Mouse (Mus musculus) C2C12 (cell line): ENCODE results near the gene Nsun7. TPM values are rescaled to one million over a fixed set of nuclear protein-coding genes. Genes with fewer than 3 reads are reported as not detected.

Experiments used
- H3K27me3 ChIP-seq: one replicate; pipeline ENCODE4 v1.6.1; 2011; ENCODE audit not compliant: control insufficient read depth, insufficient read depth, insufficient read length
- H3K36me3 ChIP-seq: one replicate; pipeline ENCODE4 v1.6.1; 2011; ENCODE audit not compliant: control insufficient read depth, insufficient read depth
- H3K4me3 ChIP-seq: one replicate; pipeline ENCODE4 v1.5.1; 2011; ENCODE audit warnings: mild to moderate bottlenecking, control low read depth; ENCODE audit not compliant: poor library complexity, insufficient read depth, severe bottlenecking
- H3K79me2 ChIP-seq: one replicate; pipeline ENCODE4 v1.6.1; 2011; ENCODE audit not compliant: control insufficient read depth, insufficient read depth
- H3K79me3 ChIP-seq: one replicate; pipeline ENCODE4 v1.6.1; 2011; ENCODE audit warnings: low read depth, control low read depth
- H3ac ChIP-seq: one replicate; pipeline ENCODE3; 2011; ENCODE audit warnings: low read depth; ENCODE audit not compliant: control insufficient read depth, insufficient read length
- CEBPB ChIP-seq: IDR thresholded peaks from one replicate; pipeline ENCODE4 v1.6.1; 2011; ENCODE audit warnings: low read depth, mild to moderate bottlenecking, control low read depth, moderate library complexity
- CTCF ChIP-seq: IDR thresholded peaks from one replicate; pipeline ENCODE4 v1.5.1; 2011; ENCODE audit not compliant: control insufficient read depth, insufficient read depth, insufficient read length
- FOSL1 ChIP-seq: IDR thresholded peaks from one replicate; pipeline ENCODE4 v1.8.0; 2011; ENCODE audit warnings: mild to moderate bottlenecking, low read length; ENCODE audit not compliant: poor library complexity, insufficient read depth, severe bottlenecking
- MAX ChIP-seq: IDR thresholded peaks from one replicate; pipeline ENCODE4 v1.6.1; 2011; ENCODE audit warnings: mild to moderate bottlenecking, control low read depth
- MYOD1 ChIP-seq: IDR thresholded peaks from one replicate; pipeline ENCODE4 v1.6.1; 2011; ENCODE audit warnings: low read depth; ENCODE audit not compliant: control insufficient read depth, insufficient read length
- MYOG ChIP-seq: IDR thresholded peaks from one replicate; pipeline ENCODE4 v1.6.1; 2011; ENCODE audit not compliant: control insufficient read depth, insufficient read length; ENCODE audit errors: extremely low read depth
- USF1 ChIP-seq: IDR thresholded peaks from one replicate; pipeline ENCODE4 v1.6.1; 2011; ENCODE audit warnings: low read depth, mild to moderate bottlenecking, control low read depth, moderate library complexity
- polyA plus RNA-seq: library from polyadenylated mRNA; unstranded; fragments of >200 nt; fragmentation: generic; extraction: Trizol; gene quantifications from one replicate; pipeline ENCODE4 v1.2.1, GENCODE M21; 2012; ENCODE audit warnings: missing spikeins

Gene Nsun7
- polyA plus RNA-seq, 1 experiment, result 0.02 TPM

DNA sequence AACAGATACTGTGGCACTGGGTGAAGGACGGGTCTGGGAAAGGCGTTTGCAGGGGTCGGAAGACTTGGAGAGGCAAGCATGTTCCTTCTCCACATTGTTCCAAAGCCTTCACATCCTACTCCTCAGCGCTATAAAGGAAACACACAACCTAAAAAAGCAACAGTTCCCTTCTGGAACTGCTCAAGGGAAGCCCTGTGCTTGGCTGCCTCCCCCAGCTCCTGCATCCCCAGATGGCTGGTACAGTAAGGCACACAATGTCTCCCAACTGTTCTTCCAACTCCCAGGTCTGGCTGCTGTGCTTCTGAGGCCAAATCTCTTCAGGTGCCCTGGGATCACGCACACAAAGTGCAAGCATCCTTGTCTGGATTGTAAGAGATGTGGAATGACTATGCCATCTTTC lies 56.1 kb downstream of the Nsun7 start:
- Histone ChIP-seq H3K36me3 (peaks cover 8% of the 10 kb centered on the region), H3K79me2 (no peaks in the 10 kb centered on the region), H3K4me3 (no peak overlapping the region), H3ac (no peak overlapping the region), H3K27me3 (no peaks in the 10 kb centered on the region), H3K79me3 (peaks cover 2% of the 10 kb centered on the region)
- no peak for TF ChIP-seq MYOD1

DNA sequence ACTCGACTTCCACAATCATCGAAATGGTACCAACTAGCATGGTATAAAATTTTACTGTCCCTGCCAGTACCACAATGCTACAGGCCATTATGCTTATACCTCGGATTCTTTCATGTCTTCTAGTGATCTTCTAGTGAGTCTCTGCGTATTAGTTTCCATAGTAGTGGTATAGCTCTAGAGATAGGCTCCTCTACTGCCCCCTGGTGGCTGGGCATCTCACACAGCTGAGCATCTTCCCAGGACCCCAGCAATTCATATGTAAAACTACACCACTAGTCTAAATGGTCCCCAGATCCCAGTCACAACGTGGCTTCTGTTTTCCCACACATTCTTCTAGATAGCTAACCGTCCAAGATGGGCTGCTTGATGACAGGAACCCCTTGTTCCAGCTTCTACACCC lies 59.6 kb downstream of the Nsun7 start:
- no peak overlapping the region for H3ac ChIP-seq
- H3K4me3 ChIP-seq, result no peak overlapping the region
- H3K27me3 ChIP-seq, result no peaks in the 10 kb centered on the region
- H3K79me2 ChIP-seq, result no peaks in the 10 kb centered on the region
- H3K79me3 ChIP-seq, result peaks cover 2% of the 10 kb centered on the region
- no peaks in the 10 kb centered on the region for H3K36me3 ChIP-seq
- TF ChIP-seq FOSL1 (no peak), CTCF (peak; percentile 5), MYOG (no peak), USF1 (no peak), CEBPB (no peak), MAX (no peak), MYOD1 (no peak)

GRCm38 (mm10) chr5:66319827-66320404 lies 60.2 kb downstream of the Nsun7 start:
- TF ChIP-seq MAX (no peak), MYOG (no peak), MYOD1 (no peak), FOSL1 (no peak), CTCF (no peak), USF1 (no peak), CEBPB (no peak)

DNA sequence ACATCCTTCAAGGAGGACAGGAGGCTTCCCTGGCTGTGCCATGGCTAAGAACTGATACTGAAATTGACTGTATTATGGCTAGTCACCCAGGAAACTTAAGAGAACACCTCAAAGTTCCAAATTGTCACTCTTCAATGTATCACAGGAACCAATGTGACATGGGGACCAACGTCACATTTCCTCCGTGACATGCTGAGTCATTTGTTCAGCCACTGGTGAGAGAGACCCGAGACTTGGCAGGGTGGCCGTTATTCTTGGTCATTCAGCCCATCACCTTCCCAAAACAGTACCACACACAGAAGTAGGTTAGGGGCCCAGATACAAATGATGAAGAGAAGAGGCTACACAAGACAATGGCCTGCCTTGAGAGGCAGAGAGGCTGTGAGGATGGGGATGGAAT lies 63.4 kb downstream of the Nsun7 start:
- H3K36me3 ChIP-seq, result peaks cover 8% of the 10 kb centered on the region
- no peak for TF ChIP-seq MYOD1
- no peak for TF ChIP-seq USF1
- TF ChIP-seq FOSL1, result no peak
- no peak for TF ChIP-seq CTCF
- no peak for TF ChIP-seq CEBPB
- TF ChIP-seq MAX, result no peak
- no peak for TF ChIP-seq MYOG
- H3K27me3 ChIP-seq, result no peaks in the 10 kb centered on the region
- H3K79me2 ChIP-seq, result no peaks in the 10 kb centered on the region
- H3ac ChIP-seq, result no peak overlapping the region
- peaks cover 2% of the 10 kb centered on the region for H3K79me3 ChIP-seq
- no peak overlapping the region for H3K4me3 ChIP-seq

More at GRCm38 (mm10) chr5:66319827-66320404, 60.2 kb downstream of the Nsun7 start:
- Histone ChIP-seq H3K36me3 (no peaks in the 10 kb centered on the region), H3K79me2 (no peaks in the 10 kb centered on the region), H3K27me3 (no peaks in the 10 kb centered on the region), H3ac (no peak overlapping the region), H3K4me3 (no peak overlapping the region), H3K79me3 (peaks cover 2% of the 10 kb centered on the region)

DNA sequence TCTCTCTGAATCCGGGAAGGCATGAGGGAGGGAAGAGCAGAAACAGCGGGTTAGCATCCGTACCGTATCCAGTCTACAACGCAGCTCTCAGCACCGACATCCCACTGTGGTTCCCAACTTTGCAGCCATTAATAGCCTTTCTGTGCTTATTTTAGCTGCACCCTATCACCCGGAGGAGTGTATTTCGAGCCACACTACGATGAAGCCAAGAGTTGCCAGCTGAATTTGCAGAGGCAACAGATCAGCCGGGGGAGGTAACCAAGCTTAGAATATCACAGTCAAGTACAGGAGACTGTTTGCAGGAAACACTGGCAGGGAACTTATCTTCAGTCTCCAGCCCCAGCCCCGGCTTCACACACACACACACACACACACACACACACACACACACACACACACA lies 63.9 kb downstream of the Nsun7 start:
- no peak for TF ChIP-seq CEBPB
- TF ChIP-seq MYOG, result no peak
- TF ChIP-seq USF1, result no peak
- TF ChIP-seq CTCF, result no peak
- no peak for TF ChIP-seq MYOD1
- no peak for TF ChIP-seq FOSL1
- TF ChIP-seq MAX, result no peak
- H3K4me3 ChIP-seq, result no peak overlapping the region
- no peak overlapping the region for H3ac ChIP-seq
- H3K79me2 ChIP-seq, result no peaks in the 10 kb centered on the region
- H3K79me3 ChIP-seq, result peaks cover under 1% of the 10 kb centered on the region
- H3K27me3 ChIP-seq, result no peaks in the 10 kb centered on the region
- peaks cover 8% of the 10 kb centered on the region for H3K36me3 ChIP-seq

- peak; percentile 73 for TF ChIP-seq CTCF
- TF ChIP-seq MYOD1, result no peak
- Histone ChIP-seq H3K27me3 (no peaks in the 10 kb centered on the region), H3K4me3 (no peak overlapping the region), H3K79me3 (no peaks in the 10 kb centered on the region), H3K79me2 (no peaks in the 10 kb centered on the region), H3K36me3 (peaks cover 8% of the 10 kb centered on the region), H3ac (no peak overlapping the region)
These were observed 66.7 kb downstream of the Nsun7 start for GRCm38 (mm10) chr5:66326395-66326794.
